Mouse (Mus musculus) liver, adult 2 months (tissue): ENCODE measurements at regions not wholly inside any gene's neighbourhood (a gene's known extent, or its start where the extent isn't known, plus 50 kb on each side); places are given as distances from the start of the nearest gene placed in this dataset.

ENCODE experiments used
- CTCF ChIP-seq: fragments of 200-500 bp; IDR thresholded peaks from 2 replicates; pipeline ENCODE4 v1.5.1; 2011; ENCODE audit warnings: low read depth, low read length, control low read depth
- POLR2A ChIP-seq: fragments of 200-500 bp; IDR thresholded peaks from 2 replicates; pipeline ENCODE4 v1.6.1; 2011; ENCODE audit warnings: low read length, control low read depth; ENCODE audit not compliant: insufficient read depth; ENCODE audit errors: extremely low read depth

DNA sequence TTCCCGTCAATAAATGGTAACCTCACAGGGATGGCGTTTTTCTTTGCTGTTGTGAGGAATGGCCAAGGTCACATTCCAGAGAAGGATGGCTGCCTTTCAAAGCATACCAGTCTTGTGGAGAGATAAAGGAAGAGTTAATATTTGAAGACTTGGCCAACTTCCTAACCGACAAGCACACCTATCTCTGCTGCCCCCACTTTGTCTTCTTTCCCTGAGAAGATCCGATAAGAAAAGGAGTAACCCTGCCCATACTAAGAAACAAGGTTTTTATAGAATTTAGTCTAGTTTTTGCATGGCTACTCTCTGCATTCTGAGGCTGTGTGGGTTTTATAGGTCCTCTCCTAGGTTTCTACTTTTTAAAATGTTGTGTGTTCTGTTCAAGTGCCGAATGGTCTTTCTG is 210.2 kb upstream of the Ankrd55 start:
- no peak for TF ChIP-seq CTCF
- no peak for TF ChIP-seq POLR2A
